Mouse (Mus musculus): ENCODE results near the gene Gm49325. TPM values are rescaled to one million over a fixed set of nuclear protein-coding genes. Genes with fewer than 3 reads are reported as not detected.

Gene Gm49325
- polyA plus RNA-seq, 1 experiment from 2014 or later, result 5.1 TPM

DNA sequence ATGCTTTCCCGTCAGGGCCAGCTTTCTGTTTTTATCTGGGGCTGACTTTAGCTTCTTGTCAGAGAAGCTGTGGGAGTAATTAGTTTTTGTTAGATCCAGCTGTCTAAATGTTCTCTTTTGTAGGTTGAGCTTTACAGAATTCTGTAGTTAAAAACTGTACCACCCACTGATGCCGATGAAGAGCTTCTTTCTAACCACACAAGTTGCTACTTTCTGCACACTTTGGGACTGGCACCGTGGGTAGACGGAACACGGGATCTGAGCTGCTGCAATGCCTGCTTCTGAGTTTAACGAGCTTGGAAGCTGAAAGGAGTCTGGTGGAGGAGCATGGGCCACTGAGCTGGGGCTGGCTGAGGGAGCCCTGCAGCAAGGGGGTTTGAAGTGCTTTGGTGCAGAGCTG, 14.5 kb upstream of the Gm49325 start:
- Histone ChIP-seq H3K4me1 (peaks cover 53% of the 10 kb centered on the region), H3K9me3 (replicated peaks) (no peaks in the 10 kb centered on the region), H3K4me2 (no peak overlapping the region), H3K36me3 (peaks cover 99% of the 10 kb centered on the region), H3K27me3 (replicated peaks) (no peaks in the 10 kb centered on the region), H3K9ac (no peak overlapping the region), H3K27ac (peak overlapping the region; percentile 38; the same call in 1 of the 2 replicates), H3K4me3 (no peak overlapping the region)
- no peak for ATAC-seq
- 82% methylated on average over 6 of the region's 6 CpGs for WGBS (ENCODE audit: insufficient replicate concordance)

DNA sequence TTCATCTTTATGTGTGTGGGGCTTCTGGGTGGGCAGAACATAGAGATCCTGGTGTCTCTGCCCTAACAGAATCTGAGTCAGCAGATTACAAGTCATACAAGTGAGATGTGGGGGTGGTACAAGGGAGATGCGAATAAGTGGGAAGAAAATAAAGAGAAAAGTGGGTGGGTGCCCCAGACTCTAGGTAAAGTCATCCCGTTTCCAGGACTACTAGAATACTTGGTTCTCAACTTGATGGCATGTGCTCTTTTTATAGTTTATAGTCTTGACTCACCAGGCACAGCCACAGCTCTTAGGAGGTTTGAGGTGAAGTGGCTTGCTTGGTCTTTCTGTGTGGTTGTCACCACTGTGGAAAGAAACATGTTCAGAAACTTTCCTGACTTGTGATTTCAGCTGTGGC, 9.9 kb upstream of the Gm49325 start:
- H3K9ac ChIP-seq, result no peak overlapping the region
- no peak overlapping the region for H3K4me2 ChIP-seq
- peaks cover 82% of the 10 kb centered on the region for H3K36me3 ChIP-seq
- no peaks in the 10 kb centered on the region for H3K9me3 ChIP-seq (replicated peaks)
- peaks cover 7% of the 10 kb centered on the region for H3K4me1 ChIP-seq
- WGBS (ENCODE audit: insufficient replicate concordance), result 68% methylated on average over 2 of the region's 2 CpGs
- H3K4me3 ChIP-seq, result no peak overlapping the region
- no peaks in the 10 kb centered on the region for H3K27me3 ChIP-seq (replicated peaks)
- ATAC-seq, result no peak
- H3K27ac ChIP-seq, result no peak overlapping the region

DNA sequence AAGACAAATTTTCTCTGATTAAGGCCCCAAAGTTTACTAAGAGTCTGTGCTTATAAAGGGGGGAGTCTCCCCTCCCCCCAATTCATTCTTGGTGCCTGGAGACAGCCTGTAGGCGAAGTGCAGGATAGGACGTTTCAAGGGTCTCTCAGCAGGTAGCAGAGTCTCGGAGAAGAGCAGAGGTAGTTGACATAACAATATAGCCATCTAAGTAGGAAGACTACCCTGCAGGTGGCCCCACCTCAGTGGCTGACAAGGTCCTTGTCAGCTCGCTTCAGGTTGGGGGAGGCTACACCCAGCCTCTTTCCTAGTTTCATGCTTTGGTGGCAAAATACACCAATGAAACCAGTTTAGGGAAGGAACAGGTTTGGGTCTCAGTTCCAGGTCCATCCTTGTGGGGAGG, 3.0 kb upstream of the Gm49325 start:
- no peak overlapping the region for H3K9ac ChIP-seq
- no peak overlapping the region for H3K27ac ChIP-seq
- peaks cover 26% of the 10 kb centered on the region for H3K4me1 ChIP-seq
- 61% methylated on average over 4 of the region's 4 CpGs for WGBS (ENCODE audit: insufficient replicate concordance)
- no peak for ATAC-seq
- H3K4me3 ChIP-seq, result no peak overlapping the region
- no peaks in the 10 kb centered on the region for H3K27me3 ChIP-seq (replicated peaks)
- peaks cover 5% of the 10 kb centered on the region; the same call in 1 of the 2 replicates for H3K9me3 ChIP-seq (replicated peaks)
- no peak overlapping the region for H3K4me2 ChIP-seq
- peaks cover 20% of the 10 kb centered on the region for H3K36me3 ChIP-seq

DNA sequence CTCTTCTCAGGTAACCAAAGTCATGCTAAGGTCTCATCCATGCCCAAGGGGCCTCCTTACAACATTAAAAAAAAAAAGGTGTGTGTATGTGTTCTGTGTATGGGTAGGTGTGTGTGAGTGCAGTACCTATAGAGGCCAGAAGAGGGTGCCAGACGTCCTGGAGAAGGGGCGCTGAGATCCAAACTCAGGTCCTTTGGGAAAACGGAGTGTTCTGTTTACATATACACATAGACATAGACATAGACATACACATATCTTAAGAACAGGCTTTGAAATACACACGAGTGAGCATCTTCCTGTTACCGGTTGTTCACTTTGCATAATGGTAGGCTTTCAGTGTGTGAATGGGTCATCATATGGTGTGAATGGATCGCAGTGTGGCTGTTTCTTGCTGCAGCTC, 1.9 kb upstream of the Gm49325 start:
- Histone ChIP-seq H3K9ac (no peak overlapping the region), H3K4me3 (no peak overlapping the region), H3K4me2 (no peak overlapping the region), H3K36me3 (peaks cover 18% of the 10 kb centered on the region), H3K4me1 (peaks cover 31% of the 10 kb centered on the region), H3K9me3 (replicated peaks) (peaks cover 5% of the 10 kb centered on the region; the same call in 1 of the 2 replicates), H3K27me3 (replicated peaks) (no peaks in the 10 kb centered on the region), H3K27ac (no peak overlapping the region)
- no peak for ATAC-seq
- WGBS (ENCODE audit: insufficient replicate concordance), result 89% methylated on average over 6 of the region's 6 CpGs

DNA sequence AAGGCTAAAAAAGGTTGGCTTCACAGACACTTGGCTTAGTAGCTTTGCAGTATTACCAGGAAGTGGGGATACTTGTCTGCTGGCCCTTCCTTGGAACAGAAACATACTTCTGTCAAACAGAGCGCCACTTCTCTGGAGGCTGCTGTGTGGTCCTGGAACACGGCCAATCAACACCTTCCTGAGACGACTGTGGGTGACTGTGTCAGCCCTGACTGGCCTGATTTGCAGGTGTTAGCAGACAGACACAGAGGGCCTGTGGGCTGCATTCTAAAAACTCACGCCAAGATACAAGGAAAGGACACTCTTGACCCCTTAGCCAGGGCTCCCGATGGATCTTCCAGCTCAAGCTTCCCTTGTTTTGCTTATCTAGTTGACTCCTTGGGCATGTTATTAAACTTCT, 1.0 kb upstream of the Gm49325 start:
- Histone ChIP-seq H3K4me2 (no peak overlapping the region), H3K9me3 (replicated peaks) (peaks cover 5% of the 10 kb centered on the region; the same call in 1 of the 2 replicates), H3K9ac (no peak overlapping the region), H3K4me1 (peaks cover 35% of the 10 kb centered on the region), H3K27ac (peak overlapping the region; percentile 98), H3K27me3 (replicated peaks) (no peaks in the 10 kb centered on the region), H3K36me3 (peaks cover 24% of the 10 kb centered on the region), H3K4me3 (no peak overlapping the region)
- no peak for ATAC-seq
- WGBS (ENCODE audit: insufficient replicate concordance), result 80% methylated on average over 5 of the region's 5 CpGs

DNA sequence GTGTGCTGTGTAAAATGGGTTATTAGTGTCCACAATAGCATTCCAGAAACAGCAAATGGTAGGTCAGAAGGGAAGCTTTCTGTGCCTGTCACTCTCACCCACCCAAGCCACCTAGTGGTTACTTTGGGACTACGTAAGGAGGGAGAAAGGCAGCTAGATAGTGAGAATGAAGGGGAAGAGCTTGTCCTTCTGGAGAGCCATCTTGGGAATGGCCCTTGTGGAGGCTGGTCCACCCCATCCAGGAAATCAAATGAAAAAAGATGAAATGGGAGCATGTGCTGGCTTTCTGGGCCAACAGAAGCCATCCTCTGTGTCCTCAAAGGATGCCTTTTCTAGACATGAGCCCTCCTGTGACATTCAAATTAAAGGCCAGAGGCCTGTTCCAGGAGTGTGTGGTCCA, 629 bp upstream of the Gm49325 start:
- H3K9me3 ChIP-seq (replicated peaks), result peaks cover 5% of the 10 kb centered on the region; the same call in 1 of the 2 replicates
- peak overlapping the region; percentile 76 for H3K4me3 ChIP-seq
- H3K4me2 ChIP-seq, result peak overlapping the region; percentile 95
- H3K9ac ChIP-seq, result peak overlapping the region; percentile 87
- H3K36me3 ChIP-seq, result peaks cover 28% of the 10 kb centered on the region
- ATAC-seq, result peak; percentile 3; the same call in 1 of the 2 replicates
- peaks cover 35% of the 10 kb centered on the region for H3K4me1 ChIP-seq
- no peaks in the 10 kb centered on the region for H3K27me3 ChIP-seq (replicated peaks)
- WGBS (ENCODE audit: insufficient replicate concordance), result 44% methylated on average over 1 of the region's 1 CpGs
- peak overlapping the region; percentile 98 for H3K27ac ChIP-seq

DNA sequence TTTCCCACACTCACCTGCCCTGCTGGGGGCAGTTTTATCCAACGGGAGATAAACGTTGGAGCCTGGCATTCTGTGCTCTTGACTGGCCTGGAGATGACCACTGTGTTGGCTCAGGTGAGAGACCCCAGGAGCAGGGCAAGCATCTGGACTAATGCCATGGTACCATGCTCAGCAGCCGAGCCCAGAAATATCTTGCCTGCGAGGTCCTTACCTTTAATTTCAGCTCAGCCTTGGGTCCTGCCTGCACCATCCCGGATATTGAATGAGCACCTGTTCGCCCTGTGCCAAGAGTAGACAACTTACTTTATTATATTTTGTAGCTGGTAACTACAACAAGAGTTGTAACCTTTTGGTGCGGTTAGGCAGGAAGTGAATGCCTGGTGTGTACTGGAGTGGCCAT, 858 bp downstream of the Gm49325 start:
- peak overlapping the region; percentile 87 for H3K9ac ChIP-seq
- H3K36me3 ChIP-seq, result peaks cover 43% of the 10 kb centered on the region
- H3K9me3 ChIP-seq (replicated peaks), result peaks cover 5% of the 10 kb centered on the region; the same call in 1 of the 2 replicates
- WGBS (ENCODE audit: insufficient replicate concordance), result 16% methylated on average over 7 of the region's 7 CpGs
- H3K4me1 ChIP-seq, result peaks cover 50% of the 10 kb centered on the region
- no peaks in the 10 kb centered on the region for H3K27me3 ChIP-seq (replicated peaks)
- H3K4me3 ChIP-seq, result peak overlapping the region; percentile 76
- H3K4me2 ChIP-seq, result peak overlapping the region; percentile 95
- H3K27ac ChIP-seq, result peak overlapping the region; percentile 98
- peak; percentile 36 for ATAC-seq

DNA sequence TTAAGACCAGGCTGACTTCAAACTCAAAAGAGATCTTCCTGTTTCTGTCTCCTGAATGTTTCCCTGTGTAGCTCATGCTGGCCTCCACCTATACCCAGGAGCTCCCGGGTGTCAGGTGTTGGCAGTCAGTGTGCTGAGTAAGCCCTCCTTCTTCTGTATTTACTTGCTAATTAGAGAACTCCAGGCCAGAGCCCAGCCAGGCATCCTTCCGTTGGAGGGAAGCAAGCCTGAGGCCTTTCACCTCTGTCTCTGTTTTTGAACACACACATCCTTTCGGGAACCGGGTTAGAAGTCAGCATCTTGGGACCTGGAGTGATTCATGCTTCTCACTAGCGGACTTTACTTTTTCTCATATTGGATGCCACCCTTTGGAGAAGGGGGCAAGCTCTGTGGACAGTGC, 1.4 kb downstream of the Gm49325 start:
- H3K27me3 ChIP-seq (replicated peaks), result no peaks in the 10 kb centered on the region
- peak overlapping the region; percentile 95 for H3K4me2 ChIP-seq
- ATAC-seq, result no peak
- peak overlapping the region; percentile 87 for H3K9ac ChIP-seq
- peaks cover 5% of the 10 kb centered on the region; the same call in 1 of the 2 replicates for H3K9me3 ChIP-seq (replicated peaks)
- WGBS (ENCODE audit: insufficient replicate concordance), result 56% methylated on average over 5 of the region's 5 CpGs
- peak overlapping the region; percentile 98 for H3K27ac ChIP-seq
- peak overlapping the region; percentile 76 for H3K4me3 ChIP-seq
- peaks cover 52% of the 10 kb centered on the region for H3K4me1 ChIP-seq
- H3K36me3 ChIP-seq, result peaks cover 49% of the 10 kb centered on the region

DNA sequence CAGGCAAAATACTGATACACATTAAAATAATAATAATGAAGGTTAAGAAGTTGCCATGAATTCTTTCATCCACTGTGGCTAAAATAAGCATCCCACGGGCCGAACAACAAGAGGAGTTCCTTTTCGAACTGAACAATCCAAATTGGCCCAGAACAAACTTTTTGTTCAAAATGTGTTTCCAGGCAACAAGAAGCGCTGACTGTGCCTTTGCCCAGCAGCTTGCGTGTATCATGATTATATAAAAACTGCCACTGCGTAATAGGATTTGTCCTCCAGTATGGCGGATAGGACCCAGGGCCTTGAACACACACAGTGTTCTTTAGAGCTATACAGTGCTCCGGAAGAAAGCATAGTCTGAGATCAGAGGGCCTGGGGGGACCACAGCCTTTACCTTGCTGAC, 2.6 kb downstream of the Gm49325 start:
- H3K36me3 ChIP-seq, result peaks cover 60% of the 10 kb centered on the region
- ATAC-seq, result no peak
- peaks cover 5% of the 10 kb centered on the region; the same call in 1 of the 2 replicates for H3K9me3 ChIP-seq (replicated peaks)
- H3K4me1 ChIP-seq, result peaks cover 54% of the 10 kb centered on the region
- 89% methylated on average over 8 of the region's 8 CpGs for WGBS (ENCODE audit: insufficient replicate concordance)
- H3K4me3 ChIP-seq, result no peak overlapping the region
- no peak overlapping the region for H3K4me2 ChIP-seq
- H3K27me3 ChIP-seq (replicated peaks), result no peaks in the 10 kb centered on the region
- H3K9ac ChIP-seq, result no peak overlapping the region
- H3K27ac ChIP-seq, result no peak overlapping the region

DNA sequence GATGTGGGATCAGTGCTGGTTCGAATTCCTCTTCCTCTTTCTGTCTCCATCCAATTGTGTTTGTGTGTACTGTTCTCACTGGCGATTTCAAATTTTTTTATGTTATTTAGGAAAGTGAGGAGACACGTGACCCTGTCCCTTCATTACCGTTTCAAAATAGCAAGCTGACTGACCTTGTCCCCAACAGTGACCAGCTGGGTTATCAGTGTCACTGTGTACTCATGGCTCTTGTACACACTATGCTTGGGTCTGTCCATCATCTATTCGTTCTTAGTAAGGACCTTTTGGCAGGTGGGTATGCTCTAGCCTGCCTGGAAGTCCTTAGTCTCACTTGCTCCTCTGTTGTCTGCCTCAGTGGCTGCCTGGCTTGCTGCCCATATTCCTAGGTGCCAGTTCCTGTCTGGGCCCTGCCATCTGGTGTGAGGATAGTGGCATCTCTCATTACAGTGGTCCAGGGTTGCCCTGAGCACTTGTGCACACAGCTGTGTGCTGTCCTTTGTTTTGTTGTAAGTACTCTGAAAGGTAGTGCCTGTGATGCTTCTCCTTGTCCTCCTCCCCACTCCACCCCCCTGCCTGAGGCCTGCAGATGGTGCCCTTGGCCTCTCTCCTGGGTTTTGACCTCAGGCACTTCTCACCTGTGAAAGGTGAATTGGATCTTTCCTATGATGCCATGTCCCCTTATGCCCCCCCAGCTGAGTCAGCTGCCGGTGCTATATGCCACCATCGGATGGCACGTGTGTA, 4.4 kb downstream of the Gm49325 start:
- Histone ChIP-seq H3K4me2 (no peak overlapping the region), H3K27ac (no peak overlapping the region), H3K4me1 (peaks cover 53% of the 10 kb centered on the region), H3K36me3 (peaks cover 77% of the 10 kb centered on the region), H3K4me3 (no peak overlapping the region), H3K9me3 (replicated peaks) (no peaks in the 10 kb centered on the region), H3K27me3 (replicated peaks) (no peaks in the 10 kb centered on the region), H3K9ac (no peak overlapping the region)
- WGBS (ENCODE audit: insufficient replicate concordance), result 82% methylated on average over 8 of the region's 8 CpGs
- ATAC-seq, result no peak

DNA sequence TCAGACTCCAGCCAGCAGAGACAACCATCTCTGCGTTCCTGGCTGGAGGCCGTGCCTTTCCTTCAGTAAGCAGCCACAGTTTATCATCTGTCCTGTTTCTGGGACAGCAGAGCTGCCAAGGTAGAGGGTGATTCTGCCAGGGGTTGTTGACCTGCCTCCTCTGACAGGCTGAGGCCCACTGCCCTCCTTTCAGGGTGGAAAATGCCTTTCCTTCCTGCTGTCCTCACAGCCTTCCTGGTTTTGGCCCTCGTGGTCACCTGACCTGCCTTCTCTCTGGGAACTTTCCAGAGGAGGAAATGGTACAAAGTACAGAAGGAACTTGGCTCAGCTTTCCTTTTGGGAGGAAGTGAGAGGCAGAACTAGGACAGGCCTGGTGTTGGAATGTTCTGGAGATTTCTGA, 7.4 kb downstream of the Gm49325 start:
- peak overlapping the region; percentile 43; the same call in 1 of the 2 replicates for H3K27ac ChIP-seq
- H3K27me3 ChIP-seq (replicated peaks), result no peaks in the 10 kb centered on the region
- H3K4me1 ChIP-seq, result peaks cover 30% of the 10 kb centered on the region
- no peak overlapping the region for H3K4me2 ChIP-seq
- WGBS (ENCODE audit: insufficient replicate concordance), result 66% methylated on average over 3 of the region's 3 CpGs
- no peaks in the 10 kb centered on the region for H3K9me3 ChIP-seq (replicated peaks)
- peaks cover 97% of the 10 kb centered on the region for H3K36me3 ChIP-seq
- H3K4me3 ChIP-seq, result no peak overlapping the region
- no peak overlapping the region for H3K9ac ChIP-seq
- no peak for ATAC-seq

DNA sequence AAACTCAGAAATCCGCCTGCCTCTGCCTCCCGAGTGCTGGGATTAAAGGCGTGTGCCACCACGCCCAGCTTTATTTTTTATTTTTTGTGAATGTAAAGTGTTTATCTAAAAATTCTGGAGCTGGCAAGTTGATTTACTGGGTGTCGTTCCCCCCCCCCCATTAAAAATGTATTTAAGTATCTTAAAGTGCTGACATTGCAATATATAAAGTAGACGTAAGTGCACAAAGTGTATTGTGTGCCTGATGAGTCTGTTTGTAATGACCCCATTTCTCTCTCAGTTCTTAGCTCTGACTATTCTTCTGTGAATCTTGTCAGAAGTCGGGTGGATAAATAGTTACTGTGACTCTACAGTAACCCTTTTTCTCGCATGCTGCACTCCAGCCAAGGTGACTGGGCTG, 9.7 kb downstream of the Gm49325 start:
- peaks cover 85% of the 10 kb centered on the region for H3K36me3 ChIP-seq
- peaks cover 21% of the 10 kb centered on the region for H3K4me1 ChIP-seq
- 84% methylated on average over 8 of the region's 8 CpGs for WGBS (ENCODE audit: insufficient replicate concordance)

More for the DNA sequence above, 9.7 kb downstream of the Gm49325 start:
- Histone ChIP-seq H3K9ac (no peak overlapping the region), H3K9me3 (replicated peaks) (no peaks in the 10 kb centered on the region), H3K27ac (no peak overlapping the region), H3K4me3 (no peak overlapping the region), H3K27me3 (replicated peaks) (no peaks in the 10 kb centered on the region), H3K4me2 (no peak overlapping the region)
- no peak for ATAC-seq
